Mouse (Mus musculus): Measurements from ENCODE around the gene Smim24. TPM values are rescaled to one million over a fixed set of nuclear protein-coding genes. Genes with fewer than 3 reads are reported as not detected.
A peak's percentile ranks its signal among the peaks of the same experiment; 100 is the strongest.

The Smim24 gene
- polyA plus RNA-seq, 1 experiment from 2014 or later, result 125 TPM

DNA sequence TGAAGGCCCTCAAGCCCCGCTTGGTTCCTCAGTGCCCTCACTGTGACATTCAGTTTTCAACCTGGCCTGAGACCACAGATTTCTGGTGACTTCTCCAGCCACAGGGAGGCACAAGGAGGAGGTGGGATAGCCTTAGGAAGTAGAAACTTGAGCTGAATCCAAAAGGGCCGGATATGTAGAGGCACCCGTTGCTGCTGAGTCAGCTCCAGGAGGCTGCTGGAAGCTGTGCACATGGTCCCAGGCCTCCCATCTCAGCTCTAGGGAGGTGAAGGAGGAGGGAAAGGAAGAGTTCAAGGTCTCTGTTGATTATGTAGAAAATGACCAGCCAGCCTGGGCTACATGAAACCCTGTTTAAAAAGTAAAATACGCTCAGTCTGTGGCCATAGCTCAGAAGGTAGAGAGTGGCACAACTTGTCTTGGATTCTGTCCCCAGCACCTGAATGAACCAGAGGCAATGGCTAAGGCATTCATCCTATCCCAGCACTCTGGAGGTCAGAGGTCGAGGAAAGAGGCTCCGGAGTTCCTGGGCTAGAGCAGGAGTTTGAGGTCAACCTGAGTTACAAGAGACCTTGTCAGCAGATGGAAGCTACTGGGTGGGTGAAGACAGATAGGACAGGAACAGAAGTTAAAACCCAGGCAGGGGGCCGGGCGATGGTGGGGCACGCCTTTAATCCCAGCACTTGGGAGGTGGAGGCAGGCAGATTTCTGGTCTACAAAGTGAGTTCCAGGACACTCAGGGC, 37.9 kb upstream of the Smim24 start:
- H3K9me3 ChIP-seq (ENCODE audit: control insufficient read depth, low read length), result no peaks in the 10 kb centered on the region
- peaks cover 22% of the 10 kb centered on the region for H3K4me1 ChIP-seq (replicated peaks; ENCODE audit: control insufficient read depth, insufficient read depth, low read length)
- no peak overlapping the region for H3K4me2 ChIP-seq (ENCODE audit: low read length)
- no peak for DNase-seq (ENCODE audit: low spot score)
- no peak overlapping the region for H3K27ac ChIP-seq (ENCODE audit: low read depth)
- no peaks in the 10 kb centered on the region for H3K36me3 ChIP-seq (ENCODE audit: control insufficient read depth, insufficient read depth, low read length)
- WGBS, result 69% methylated on average over 9 of the region's 9 CpGs
- no peak overlapping the region for H3K9ac ChIP-seq (ENCODE audit: low read length)
- H3K4me3 ChIP-seq (ENCODE audit: low read depth, low read length), result no peak overlapping the region
- no peaks in the 10 kb centered on the region for H3K27me3 ChIP-seq (replicated peaks; ENCODE audit: control insufficient read depth, insufficient read depth, low read length)
- no peak for ATAC-seq (replicated peaks; ENCODE audit: low FRiP score, low TSS enrichment, low read depth)

GRCm38 (mm10) chr10:81355533-81355932, 37.3 kb upstream of the Smim24 start:
- DNase-seq (ENCODE audit: low spot score), result no peak
- no peaks in the 10 kb centered on the region for H3K36me3 ChIP-seq (ENCODE audit: control insufficient read depth, insufficient read depth, low read length)
- H3K4me1 ChIP-seq (replicated peaks; ENCODE audit: control insufficient read depth, insufficient read depth, low read length), result peaks cover 22% of the 10 kb centered on the region
- H3K9me3 ChIP-seq (ENCODE audit: control insufficient read depth, low read length), result no peaks in the 10 kb centered on the region
- no peaks in the 10 kb centered on the region for H3K27me3 ChIP-seq (replicated peaks; ENCODE audit: control insufficient read depth, insufficient read depth, low read length)
- no peak overlapping the region for H3K27ac ChIP-seq (ENCODE audit: low read depth)
- WGBS, result 77% methylated on average over 4 of the region's 4 CpGs
- H3K4me2 ChIP-seq (ENCODE audit: low read length), result no peak overlapping the region
- H3K4me3 ChIP-seq (ENCODE audit: low read depth, low read length), result no peak overlapping the region
- ATAC-seq (replicated peaks; ENCODE audit: low FRiP score, low TSS enrichment, low read depth), result no peak
- no peak overlapping the region for H3K9ac ChIP-seq (ENCODE audit: low read length)

DNA sequence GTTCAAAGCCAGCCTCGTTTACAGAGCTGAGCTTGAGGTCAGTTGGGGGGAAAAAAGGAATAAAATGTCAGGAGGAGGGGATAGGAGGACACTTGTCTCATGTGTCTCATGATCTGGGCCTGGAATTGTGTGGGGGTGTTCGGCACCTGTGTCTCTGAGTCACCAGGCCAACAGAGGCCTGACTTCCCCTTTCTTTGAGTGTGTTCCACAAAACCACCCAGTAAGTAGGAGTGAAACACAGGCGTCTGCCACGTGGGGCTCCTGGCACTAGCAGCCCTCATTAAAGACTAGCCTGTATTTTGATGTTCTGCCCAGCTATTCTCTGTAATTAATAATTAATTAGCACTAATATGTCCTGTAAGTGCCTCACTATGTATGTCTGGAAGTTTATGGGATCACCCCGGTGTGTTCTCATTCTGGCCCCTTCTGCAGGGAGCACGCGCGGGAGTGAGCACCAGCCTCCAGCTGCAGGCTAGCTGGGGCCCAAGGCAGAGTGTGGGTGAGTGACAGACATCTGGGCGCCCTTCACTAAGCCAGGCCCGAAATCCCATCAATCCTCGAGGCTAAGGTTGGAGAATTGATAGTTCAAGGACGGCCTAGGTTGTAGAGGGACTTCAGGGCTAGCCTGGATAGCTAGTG, 36.4 kb upstream of the Smim24 start:
- Histone ChIP-seq H3K36me3 (ENCODE audit: control insufficient read depth, insufficient read depth, low read length) (no peaks in the 10 kb centered on the region), H3K9ac (ENCODE audit: low read length) (no peak overlapping the region), H3K9me3 (ENCODE audit: control insufficient read depth, low read length) (no peaks in the 10 kb centered on the region), H3K4me3 (ENCODE audit: low read depth, low read length) (no peak overlapping the region), H3K27me3 (replicated peaks; ENCODE audit: control insufficient read depth, insufficient read depth, low read length) (no peaks in the 10 kb centered on the region), H3K4me1 (replicated peaks; ENCODE audit: control insufficient read depth, insufficient read depth, low read length) (peaks cover 18% of the 10 kb centered on the region), H3K27ac (ENCODE audit: low read depth) (no peak overlapping the region), H3K4me2 (ENCODE audit: low read length) (peak overlapping the region; percentile 97)
- DNase-seq (ENCODE audit: low spot score), result no peak
- no peak for ATAC-seq (replicated peaks; ENCODE audit: low FRiP score, low TSS enrichment, low read depth)
- 58% methylated on average over 12 of the region's 12 CpGs for WGBS

DNA sequence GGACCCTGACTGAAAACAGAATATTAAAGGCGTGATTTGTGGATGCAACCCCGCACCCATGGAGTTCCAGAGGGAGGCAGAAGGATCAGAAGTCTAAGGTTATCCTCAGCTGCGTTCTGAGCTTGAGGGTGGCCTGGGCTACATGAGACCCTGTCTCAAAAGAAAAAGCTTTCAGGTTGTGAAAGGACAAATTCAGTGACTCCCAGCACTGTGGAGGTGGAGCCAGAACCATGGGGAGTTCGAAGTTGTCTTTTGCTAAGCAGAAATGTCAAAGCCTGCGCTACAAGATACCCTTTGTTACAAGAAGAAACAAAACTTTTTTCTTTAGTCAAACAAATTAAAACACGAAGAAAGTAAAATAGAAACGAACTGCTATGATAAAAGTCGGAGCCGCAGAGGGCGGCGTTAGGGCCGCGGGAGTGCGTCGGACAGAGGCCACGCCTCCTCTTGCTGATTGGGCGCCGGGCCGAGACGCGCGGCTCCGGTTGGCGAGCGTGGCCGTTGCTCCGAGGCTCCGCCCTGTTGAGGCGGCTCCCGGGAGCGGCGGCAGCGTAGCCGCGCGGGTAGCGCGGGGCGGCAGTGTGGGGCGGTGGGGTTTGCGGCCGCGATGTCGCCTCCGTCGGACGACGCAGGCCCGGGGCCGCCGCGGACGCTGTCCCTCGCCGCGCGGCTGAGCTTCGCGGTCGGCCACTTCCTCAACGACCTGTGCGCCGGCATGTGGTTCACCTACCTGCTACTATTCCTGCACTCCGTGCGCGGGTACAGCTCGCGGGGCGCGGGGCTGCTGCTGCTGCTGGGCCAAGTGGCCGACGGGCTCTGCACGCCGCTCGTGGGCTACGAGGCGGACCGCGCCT, 35.6 kb upstream of the Smim24 start, which contains the start of gene Mfsd12:
TSS of gene Mfsd12 (plus strand) at position 501 of the 854 bp plus-strand sequence.
- no peak within 1 kb of the TSS for H3K27ac ChIP-seq (ENCODE audit: low read depth)
- ATAC-seq (replicated peaks; ENCODE audit: low FRiP score, low TSS enrichment, low read depth) (peak; percentile 82), DNase-seq (ENCODE audit: low spot score) (no peak)
- H3K4me3 ChIP-seq (ENCODE audit: low read depth, low read length), result peak within 1 kb of the TSS; percentile 71
- peak within 1 kb of the TSS; percentile 73 for H3K9ac ChIP-seq (ENCODE audit: low read length)
- peaks cover 18% of the 10 kb centered on the region for H3K4me1 ChIP-seq (replicated peaks; ENCODE audit: control insufficient read depth, insufficient read depth, low read length)
- no peaks in the 10 kb centered on the region for H3K27me3 ChIP-seq (replicated peaks; ENCODE audit: control insufficient read depth, insufficient read depth, low read length)
- WGBS, result 2% methylated on average over 78 of the region's 79 CpGs
- peak within 1 kb of the TSS; percentile 97 for H3K4me2 ChIP-seq (ENCODE audit: low read length)
- no peaks in the 10 kb centered on the region for H3K9me3 ChIP-seq (ENCODE audit: control insufficient read depth, low read length)
- H3K36me3 ChIP-seq (ENCODE audit: control insufficient read depth, insufficient read depth, low read length), result peaks cover 6% of the 10 kb centered on the region; the same call in 1 of the 2 replicates

GRCm38 (mm10) chr10:81358209-81358608, 34.6 kb upstream of the Smim24 start:
- 38% methylated on average over 4 of the region's 4 CpGs for WGBS
- ATAC-seq (replicated peaks; ENCODE audit: low FRiP score, low TSS enrichment, low read depth), result no peak
- peak overlapping the region; percentile 73 for H3K9ac ChIP-seq (ENCODE audit: low read length)
- H3K9me3 ChIP-seq (ENCODE audit: control insufficient read depth, low read length), result no peaks in the 10 kb centered on the region
- H3K4me3 ChIP-seq (ENCODE audit: low read depth, low read length), result peak overlapping the region; percentile 71
- H3K27me3 ChIP-seq (replicated peaks; ENCODE audit: control insufficient read depth, insufficient read depth, low read length), result peaks cover 8% of the 10 kb centered on the region
- no peak overlapping the region for H3K27ac ChIP-seq (ENCODE audit: low read depth)
- peaks cover 18% of the 10 kb centered on the region for H3K4me1 ChIP-seq (replicated peaks; ENCODE audit: control insufficient read depth, insufficient read depth, low read length)
- DNase-seq (ENCODE audit: low spot score), result no peak
- peak overlapping the region; percentile 97 for H3K4me2 ChIP-seq (ENCODE audit: low read length)
- peaks cover 9% of the 10 kb centered on the region; the same call in 1 of the 2 replicates for H3K36me3 ChIP-seq (ENCODE audit: control insufficient read depth, insufficient read depth, low read length)

DNA sequence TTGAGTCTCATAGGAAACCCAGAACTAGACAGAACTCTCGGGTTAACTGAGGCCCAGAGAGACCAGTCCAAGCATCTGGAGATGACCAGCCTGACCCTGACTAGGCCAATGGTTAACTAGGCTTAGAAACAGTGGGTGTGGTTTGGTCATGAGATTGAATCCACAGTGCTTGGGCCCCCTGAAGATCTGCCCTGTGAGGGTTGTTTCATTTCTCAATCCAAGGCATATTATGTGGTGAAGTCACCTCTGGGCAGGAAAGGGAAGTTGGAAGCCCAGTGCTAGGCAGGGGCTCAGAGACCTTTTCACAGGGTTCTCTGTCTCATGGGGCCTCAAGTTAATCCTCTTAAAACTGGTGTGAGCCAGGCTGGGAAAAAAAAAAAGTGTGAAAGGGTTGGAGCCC, 34.0 kb upstream of the Smim24 start:
- peaks cover 14% of the 10 kb centered on the region for H3K27me3 ChIP-seq (replicated peaks; ENCODE audit: control insufficient read depth, insufficient read depth, low read length)
- DNase-seq (ENCODE audit: low spot score) (no peak), ATAC-seq (replicated peaks; ENCODE audit: low FRiP score, low TSS enrichment, low read depth) (no peak)
- WGBS, result 56% methylated on average over 1 of the region's 1 CpGs
- H3K4me2 ChIP-seq (ENCODE audit: low read length), result peak overlapping the region; percentile 97
- H3K36me3 ChIP-seq (ENCODE audit: control insufficient read depth, insufficient read depth, low read length), result peaks cover 9% of the 10 kb centered on the region; the same call in 1 of the 2 replicates
- no peak overlapping the region for H3K4me3 ChIP-seq (ENCODE audit: low read depth, low read length)
- H3K4me1 ChIP-seq (replicated peaks; ENCODE audit: control insufficient read depth, insufficient read depth, low read length), result peaks cover 21% of the 10 kb centered on the region
- no peaks in the 10 kb centered on the region for H3K9me3 ChIP-seq (ENCODE audit: control insufficient read depth, low read length)
- H3K9ac ChIP-seq (ENCODE audit: low read length), result no peak overlapping the region
- no peak overlapping the region for H3K27ac ChIP-seq (ENCODE audit: low read depth)

GRCm38 (mm10) chr10:81360721-81361120, 32.1 kb upstream of the Smim24 start:
- 60% methylated on average over 8 of the region's 8 CpGs for WGBS
- no peak overlapping the region for H3K4me2 ChIP-seq (ENCODE audit: low read length)

DNA sequence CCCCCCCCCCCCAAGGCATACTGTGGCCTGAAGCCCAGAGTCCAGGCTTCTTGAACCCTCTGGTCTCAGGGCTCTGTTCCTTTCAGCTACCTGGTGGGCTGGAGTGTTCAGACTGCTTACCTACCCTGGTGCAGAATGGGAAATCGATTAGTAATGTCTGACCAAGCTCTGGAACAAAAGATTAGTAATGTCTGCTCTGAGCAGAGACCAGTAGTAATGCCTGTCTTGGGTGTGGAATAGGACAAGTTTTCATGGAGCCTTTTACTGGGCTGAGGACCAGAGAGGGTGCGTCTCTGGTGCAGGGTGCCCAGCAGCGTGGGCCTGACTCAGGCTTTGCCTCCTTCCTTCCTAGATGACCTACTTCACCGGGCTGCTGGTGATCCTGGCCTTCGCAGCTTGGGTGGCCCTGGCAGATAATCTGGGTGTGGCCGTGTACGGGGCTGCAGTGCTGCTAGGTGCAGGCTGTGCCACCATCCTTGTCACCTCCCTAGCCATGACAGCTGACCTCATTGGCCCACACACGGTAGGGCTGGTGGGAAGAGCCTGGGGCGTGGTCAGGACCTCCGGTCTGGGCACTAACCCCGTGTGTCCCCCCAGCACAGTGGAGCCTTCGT, 30.4 kb upstream of the Smim24 start:
- peaks cover 29% of the 10 kb centered on the region for H3K27me3 ChIP-seq (replicated peaks; ENCODE audit: control insufficient read depth, insufficient read depth, low read length)
- no peak for ATAC-seq (replicated peaks; ENCODE audit: low FRiP score, low TSS enrichment, low read depth)
- no peak overlapping the region for H3K27ac ChIP-seq (ENCODE audit: low read depth)
- WGBS, result 71% methylated on average over 12 of the region's 12 CpGs
- no peak overlapping the region for H3K4me3 ChIP-seq (ENCODE audit: low read depth, low read length)
- no peak overlapping the region for H3K9ac ChIP-seq (ENCODE audit: low read length)
- DNase-seq (ENCODE audit: low spot score), result no peak
- no peaks in the 10 kb centered on the region for H3K9me3 ChIP-seq (ENCODE audit: control insufficient read depth, low read length)
- H3K36me3 ChIP-seq (ENCODE audit: control insufficient read depth, insufficient read depth, low read length), result peaks cover 19% of the 10 kb centered on the region
- H3K4me1 ChIP-seq (replicated peaks; ENCODE audit: control insufficient read depth, insufficient read depth, low read length), result peaks cover 31% of the 10 kb centered on the region
- H3K4me2 ChIP-seq (ENCODE audit: low read length), result no peak overlapping the region

More at GRCm38 (mm10) chr10:81360721-81361120, 32.1 kb upstream of the Smim24 start:
- no peak for DNase-seq (ENCODE audit: low spot score)
- peaks cover 37% of the 10 kb centered on the region for H3K4me1 ChIP-seq (replicated peaks; ENCODE audit: control insufficient read depth, insufficient read depth, low read length)
- H3K4me3 ChIP-seq (ENCODE audit: low read depth, low read length), result no peak overlapping the region
- no peaks in the 10 kb centered on the region for H3K9me3 ChIP-seq (ENCODE audit: control insufficient read depth, low read length)
- peaks cover 29% of the 10 kb centered on the region for H3K27me3 ChIP-seq (replicated peaks; ENCODE audit: control insufficient read depth, insufficient read depth, low read length)
- H3K36me3 ChIP-seq (ENCODE audit: control insufficient read depth, insufficient read depth, low read length), result peaks cover 9% of the 10 kb centered on the region; the same call in 1 of the 2 replicates
- no peak for ATAC-seq (replicated peaks; ENCODE audit: low FRiP score, low TSS enrichment, low read depth)
- H3K9ac ChIP-seq (ENCODE audit: low read length), result no peak overlapping the region
- no peak overlapping the region for H3K27ac ChIP-seq (ENCODE audit: low read depth)

Data from intestine, embryonic 14.5 days (tissue).